Mouse (Mus musculus) thymus, postnatal 14 days (tissue): Measurements from ENCODE around the gene Vmn2r14.
"Not testable (repeated sequence)": the region's sequence is repeated elsewhere in the genome, so short reads cannot be mapped to it uniquely, and the experiment has no call there.

Source experiments
- DNase-seq: peaks from one replicate; pipeline ENCODE4 v3.0.0; 2021

The Vmn2r14 gene

GRCm38 (mm10) chr5:109224608-109225007, at the start of gene Vmn2r14:
Gene Vmn2r14, minus strand, starts transcription at chr5:109224708.
- DNase-seq, result no peak

- DNase-seq, result not testable (repeated sequence)
These were observed 32.4 kb downstream of the Vmn2r14 start, which contains the start of gene Vmn2r13 for GRCm38 (mm10) chr5:109192099-109192498. Gene Vmn2r13, minus strand, starts transcription at chr5:109192199.

GRCm38 (mm10) chr5:109166851-109167250, 57.7 kb downstream of the Vmn2r14 start:
- DNase-seq, result not testable (repeated sequence)
